Mouse (Mus musculus): ENCODE measurements around the gene Mia2. TPM values are rescaled to one million over a fixed set of nuclear protein-coding genes. Genes with fewer than 3 reads are reported as not detected.
"Not testable (repeated sequence)": the region's sequence is repeated elsewhere in the genome, so short reads cannot be mapped to it uniquely, and the experiment has no call there.

Mia2 gene
- polyA plus RNA-seq, 1 experiment from 2014 or later: 32.5 TPM

DNA sequence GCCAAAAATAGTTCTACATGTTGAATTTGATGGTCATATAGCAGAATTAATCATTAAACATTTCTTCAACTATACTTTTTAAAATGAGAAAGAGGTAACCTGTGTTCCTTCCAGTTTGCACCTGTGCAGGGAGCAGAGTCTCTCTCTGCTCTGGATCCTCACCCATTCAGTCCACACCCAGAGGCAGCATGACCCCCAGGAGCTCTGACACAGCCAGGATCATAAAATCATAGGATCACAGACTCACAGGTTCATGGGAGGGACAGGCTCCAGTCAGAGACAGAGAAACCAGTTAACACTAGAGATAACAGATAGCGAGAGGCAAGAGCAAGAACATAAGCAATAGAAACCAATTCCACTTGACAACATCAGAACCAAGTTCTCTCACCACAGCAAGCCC, 112.2 kb downstream of the Mia2 start:
- ATAC-seq (ENCODE audit: low FRiP score): no peak
- no peak overlapping the region for H3K9ac ChIP-seq (replicated peaks)
- H3K9me3 ChIP-seq (replicated peaks): no peaks in the 10 kb centered on the region
- H3K4me1 ChIP-seq: no peaks in the 10 kb centered on the region
- H3K4me3 ChIP-seq (replicated peaks): no peak overlapping the region
- peaks cover 37% of the 10 kb centered on the region for H3K36me3 ChIP-seq
- H3K4me2 ChIP-seq: no peak overlapping the region
- H3K27me3 ChIP-seq (replicated peaks): no peaks in the 10 kb centered on the region
- 95% methylated on average over 1 of the region's 1 CpGs for WGBS
- no peak overlapping the region for H3K27ac ChIP-seq (replicated peaks)

DNA sequence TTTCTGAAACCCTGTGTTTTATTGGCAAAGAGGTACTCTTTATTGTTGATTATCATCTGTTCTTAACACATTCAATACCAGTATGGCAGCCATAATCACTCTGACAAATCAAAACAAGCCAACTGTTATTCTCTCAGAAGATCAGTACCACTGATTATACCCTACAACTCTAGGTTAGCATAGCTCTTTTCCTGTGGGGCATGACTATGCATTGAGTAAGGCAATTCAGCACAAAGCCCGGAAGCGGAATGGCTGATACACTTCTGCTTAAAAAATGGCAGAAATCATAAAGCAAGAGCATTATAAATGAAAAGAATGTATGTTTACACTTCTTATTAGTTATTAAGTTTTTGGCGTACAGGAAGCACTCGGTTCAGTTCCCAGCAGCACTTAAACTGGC, 120.6 kb downstream of the Mia2 start:
- H3K9ac ChIP-seq (replicated peaks): no peak overlapping the region
- peaks cover 11% of the 10 kb centered on the region for H3K36me3 ChIP-seq
- H3K9me3 ChIP-seq (replicated peaks): no peaks in the 10 kb centered on the region
- no peak overlapping the region for H3K4me3 ChIP-seq (replicated peaks)
- H3K4me2 ChIP-seq: peak overlapping the region; percentile 66; the same call in 1 of the 2 replicates
- no peaks in the 10 kb centered on the region for H3K27me3 ChIP-seq (replicated peaks)
- no peak overlapping the region for H3K27ac ChIP-seq (replicated peaks)
- 94% methylated on average over 4 of the region's 4 CpGs for WGBS
- no peak for ATAC-seq (ENCODE audit: low FRiP score)
- H3K4me1 ChIP-seq: peaks cover 28% of the 10 kb centered on the region

DNA sequence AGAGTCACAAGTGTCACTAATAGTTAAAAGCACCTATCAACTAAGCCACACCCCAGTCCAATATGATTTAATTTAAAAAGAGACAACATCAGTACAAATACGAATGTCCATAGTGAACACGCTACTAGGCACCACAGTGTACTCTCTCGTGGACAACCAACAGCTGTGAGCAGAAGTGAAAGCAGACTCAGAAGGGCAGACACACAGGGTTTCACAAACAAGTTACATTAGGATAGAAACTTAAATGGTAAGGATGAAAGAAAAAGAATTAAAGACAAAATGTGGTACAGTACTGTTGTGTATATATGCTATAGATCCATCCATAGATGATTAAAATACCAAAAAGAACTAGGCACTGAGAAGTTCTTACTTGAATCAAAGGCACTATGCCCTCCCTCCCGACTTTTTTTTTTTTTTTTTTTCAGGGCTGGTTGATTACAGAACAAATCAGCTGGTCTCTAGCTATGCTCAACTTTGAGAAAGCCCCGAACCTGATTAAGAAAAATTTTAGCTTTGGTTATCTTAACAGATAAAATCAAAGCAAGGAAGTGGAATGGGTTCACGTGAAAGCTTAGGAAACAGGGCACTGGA, 121.2 kb downstream of the Mia2 start:
- no peak overlapping the region for H3K27ac ChIP-seq (replicated peaks)
- no peak for ATAC-seq (ENCODE audit: low FRiP score)
- H3K4me2 ChIP-seq: peak overlapping the region; percentile 66
- H3K4me3 ChIP-seq (replicated peaks): no peak overlapping the region
- peaks cover 28% of the 10 kb centered on the region for H3K4me1 ChIP-seq
- H3K9me3 ChIP-seq (replicated peaks): no peaks in the 10 kb centered on the region
- no peaks in the 10 kb centered on the region for H3K27me3 ChIP-seq (replicated peaks)
- no peak overlapping the region for H3K9ac ChIP-seq (replicated peaks)
- H3K36me3 ChIP-seq: peaks cover 5% of the 10 kb centered on the region
- WGBS: 89% methylated on average over 6 of the region's 6 CpGs

DNA sequence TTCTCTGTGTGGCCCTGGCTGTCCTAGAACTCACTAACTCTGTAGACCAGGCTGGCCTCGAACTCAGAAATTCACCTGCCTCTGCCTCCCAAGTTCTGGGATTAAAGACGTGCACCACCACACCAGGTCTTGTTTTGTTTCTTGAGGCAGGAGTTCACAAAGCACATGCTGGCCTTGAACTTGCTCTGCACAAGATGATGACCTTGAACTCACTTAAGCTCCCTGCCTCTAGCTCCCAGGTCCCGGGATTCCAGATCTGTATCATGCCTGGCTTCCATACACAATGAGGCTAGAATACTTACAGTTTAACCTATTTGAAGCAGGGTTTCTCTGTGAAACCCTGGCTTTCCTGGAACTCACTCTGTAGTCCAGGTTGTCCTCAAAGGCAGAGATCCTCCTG, 121.7 kb downstream of the Mia2 start:
- H3K9ac ChIP-seq (replicated peaks): no peak overlapping the region
- no peak overlapping the region for H3K27ac ChIP-seq (replicated peaks)

DNA sequence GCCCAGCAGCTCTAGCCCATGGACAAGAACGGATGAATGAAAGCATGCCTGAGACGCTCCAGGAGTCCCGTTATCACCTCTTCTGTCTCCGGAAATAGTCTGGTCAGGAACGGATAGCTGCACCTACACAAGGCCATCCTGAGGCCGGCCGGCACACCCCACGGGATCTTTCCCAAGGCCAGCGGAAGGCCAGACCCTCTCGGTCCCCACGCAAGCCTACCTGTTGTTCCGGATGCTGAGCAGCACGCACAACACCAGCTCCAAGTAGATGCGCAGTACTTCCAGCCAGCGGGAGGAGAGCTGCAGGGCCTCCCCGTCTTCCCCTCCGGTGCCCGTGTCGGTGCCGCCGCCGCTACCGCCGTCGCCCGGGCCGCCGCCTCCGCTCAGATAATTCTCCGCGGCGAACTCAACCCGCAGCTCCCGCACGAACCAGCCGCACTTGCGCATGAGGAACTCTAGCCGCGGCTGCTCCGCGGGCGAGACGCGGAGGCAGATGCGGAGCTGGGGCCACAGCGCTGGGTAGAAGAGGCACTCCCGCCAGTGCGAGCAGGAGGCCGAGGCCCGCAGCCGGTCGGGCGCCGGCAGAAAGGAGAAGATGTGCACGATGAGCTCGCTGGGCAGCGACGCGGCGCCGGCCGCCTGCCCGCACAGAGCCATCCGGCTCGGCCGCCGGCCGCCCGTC, 123.2 kb downstream of the Mia2 start:
- Histone ChIP-seq H3K36me3 (no peaks in the 10 kb centered on the region), H3K4me2 (peak overlapping the region; percentile 66), H3K9ac (replicated peaks) (peak overlapping the region; percentile 87), H3K4me1 (peaks cover 28% of the 10 kb centered on the region), H3K9me3 (replicated peaks) (no peaks in the 10 kb centered on the region), H3K4me3 (replicated peaks) (peak overlapping the region; percentile 56), H3K27ac (replicated peaks) (peak overlapping the region; percentile 99), H3K27me3 (replicated peaks) (no peaks in the 10 kb centered on the region)
- under 1% methylated on average over 63 of the region's 69 CpGs for WGBS
- peak; percentile 58 for ATAC-seq (ENCODE audit: low FRiP score)

More for the DNA sequence above, 121.7 kb downstream of the Mia2 start:
- peak overlapping the region; percentile 56 for H3K4me3 ChIP-seq (replicated peaks)
- ATAC-seq (ENCODE audit: low FRiP score): no peak
- no peaks in the 10 kb centered on the region; the same call in 1 of the 2 replicates for H3K36me3 ChIP-seq
- no peaks in the 10 kb centered on the region for H3K27me3 ChIP-seq (replicated peaks)
- H3K4me1 ChIP-seq: peaks cover 28% of the 10 kb centered on the region
- H3K9me3 ChIP-seq (replicated peaks): no peaks in the 10 kb centered on the region
- peak overlapping the region; percentile 66 for H3K4me2 ChIP-seq
- WGBS: 87% methylated on average over 3 of the region's 3 CpGs

DNA sequence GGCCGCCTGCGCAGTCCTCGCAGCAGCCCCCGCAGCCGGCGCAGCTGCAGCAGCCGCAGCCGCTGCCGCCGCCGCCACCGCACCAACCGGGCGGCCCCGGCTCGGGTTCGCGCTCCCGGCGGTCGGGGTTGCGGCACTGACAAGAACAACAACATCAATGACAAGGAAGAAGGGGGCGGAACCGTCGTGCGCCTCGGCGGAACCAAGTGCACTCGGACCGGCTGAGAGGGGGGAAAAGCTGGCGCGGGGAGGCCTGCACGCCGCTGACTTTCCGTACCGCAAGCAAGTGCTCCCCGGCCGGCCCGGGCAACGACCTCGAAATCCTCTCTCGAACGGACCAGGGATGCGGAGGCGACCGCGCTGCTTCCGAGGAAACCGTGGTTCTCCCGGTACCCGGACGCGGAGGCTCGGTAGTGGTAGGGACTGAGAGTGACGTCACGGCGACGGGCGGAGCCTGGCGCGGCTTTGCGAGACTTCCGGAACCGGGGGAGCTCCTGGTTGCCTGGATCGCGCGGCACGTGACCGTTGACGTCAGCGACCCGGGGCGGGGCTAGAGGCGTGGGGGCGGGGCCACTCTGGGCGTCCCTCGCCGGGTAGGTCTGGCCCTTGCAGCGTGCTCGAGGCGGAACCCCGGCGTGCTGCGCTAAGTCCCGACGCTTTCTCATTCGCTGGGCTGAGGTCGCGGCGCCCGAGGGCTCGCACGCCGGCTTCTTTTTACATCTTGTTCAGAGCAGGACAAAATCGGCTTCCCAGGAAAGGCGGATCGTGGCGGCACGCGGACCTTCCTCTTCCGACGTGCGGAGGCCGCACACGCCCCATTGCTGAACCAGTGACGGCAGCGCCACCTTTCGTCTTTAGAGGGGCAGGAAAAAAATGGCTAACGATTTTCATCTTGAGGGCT, 124.0 kb downstream of the Mia2 start, which contains the start of gene Fbxo33:
Gene Fbxo33, minus strand, starts transcription at position 401 of the 901 bp plus-strand sequence.
- no peaks in the 10 kb centered on the region for H3K27me3 ChIP-seq (replicated peaks)
- peak within 1 kb of the TSS; percentile 56 for H3K4me3 ChIP-seq (replicated peaks)
- under 1% methylated on average over 105 of the region's 109 CpGs for WGBS
- no peaks in the 10 kb centered on the region for H3K9me3 ChIP-seq (replicated peaks)
- peaks cover 28% of the 10 kb centered on the region for H3K4me1 ChIP-seq
- peak within 1 kb of the TSS; percentile 66 for H3K4me2 ChIP-seq
- H3K27ac ChIP-seq (replicated peaks): peak within 1 kb of the TSS; percentile 99
- peak; percentile 95 for ATAC-seq (ENCODE audit: low FRiP score)
- H3K9ac ChIP-seq (replicated peaks): peak within 1 kb of the TSS; percentile 87
- no peaks in the 10 kb centered on the region for H3K36me3 ChIP-seq

DNA sequence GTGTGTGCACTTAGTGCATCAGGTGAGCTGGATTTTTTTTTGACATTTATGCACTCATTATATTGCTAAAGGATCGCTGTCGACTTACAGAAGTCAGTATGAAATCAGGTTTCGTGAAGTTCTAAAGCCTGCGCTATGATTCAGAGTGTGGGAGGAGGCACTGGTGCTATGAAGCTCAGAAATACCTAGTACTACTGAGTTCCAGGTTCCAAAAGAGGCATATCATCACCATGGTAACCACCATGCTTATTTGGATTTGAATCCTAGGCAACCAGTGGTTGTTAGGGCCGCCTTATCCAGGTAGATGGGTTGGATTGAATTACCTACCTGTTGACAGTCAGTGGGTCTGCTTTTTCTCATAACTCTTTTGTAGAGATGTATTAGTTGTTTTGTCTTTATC, 132.8 kb downstream of the Mia2 start:
- Histone ChIP-seq H3K4me1 (no peaks in the 10 kb centered on the region), H3K4me3 (replicated peaks) (no peak overlapping the region), H3K9me3 (replicated peaks) (no peaks in the 10 kb centered on the region), H3K36me3 (no peaks in the 10 kb centered on the region), H3K27ac (replicated peaks) (no peak overlapping the region), H3K27me3 (replicated peaks) (no peaks in the 10 kb centered on the region), H3K4me2 (no peak overlapping the region), H3K9ac (replicated peaks) (no peak overlapping the region)
- 94% methylated on average over 5 of the region's 5 CpGs for WGBS
- no peak for ATAC-seq (ENCODE audit: low FRiP score)

DNA sequence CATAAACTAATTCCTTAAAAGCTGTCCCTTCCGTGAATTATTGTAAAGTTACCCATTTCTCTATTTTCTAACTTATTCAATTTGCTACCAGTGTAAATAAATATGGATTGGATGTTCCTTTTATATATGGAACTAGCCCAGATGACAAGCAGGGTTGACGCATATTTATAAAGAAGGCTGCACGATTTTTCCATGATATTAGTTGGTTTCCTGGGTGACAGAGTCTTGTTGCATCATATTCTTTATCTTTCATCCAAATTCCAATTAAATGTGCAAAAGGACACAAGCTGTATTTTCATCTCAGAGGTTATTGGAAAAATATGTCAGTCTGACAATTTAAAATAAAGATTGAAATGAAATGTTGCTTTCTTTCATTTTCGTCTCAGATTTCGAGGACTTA, 142.8 kb downstream of the Mia2 start:
- H3K36me3 ChIP-seq: no peaks in the 10 kb centered on the region
- no peak overlapping the region for H3K4me3 ChIP-seq (replicated peaks)
- no peak overlapping the region for H3K27ac ChIP-seq (replicated peaks)
- no peaks in the 10 kb centered on the region for H3K27me3 ChIP-seq (replicated peaks)
- H3K4me1 ChIP-seq: no peaks in the 10 kb centered on the region
- 90% methylated on average over 5 of the region's 5 CpGs for WGBS
- no peaks in the 10 kb centered on the region for H3K9me3 ChIP-seq (replicated peaks)
- ATAC-seq (ENCODE audit: low FRiP score): no peak
- H3K9ac ChIP-seq (replicated peaks): no peak overlapping the region
- H3K4me2 ChIP-seq: no peak overlapping the region

DNA sequence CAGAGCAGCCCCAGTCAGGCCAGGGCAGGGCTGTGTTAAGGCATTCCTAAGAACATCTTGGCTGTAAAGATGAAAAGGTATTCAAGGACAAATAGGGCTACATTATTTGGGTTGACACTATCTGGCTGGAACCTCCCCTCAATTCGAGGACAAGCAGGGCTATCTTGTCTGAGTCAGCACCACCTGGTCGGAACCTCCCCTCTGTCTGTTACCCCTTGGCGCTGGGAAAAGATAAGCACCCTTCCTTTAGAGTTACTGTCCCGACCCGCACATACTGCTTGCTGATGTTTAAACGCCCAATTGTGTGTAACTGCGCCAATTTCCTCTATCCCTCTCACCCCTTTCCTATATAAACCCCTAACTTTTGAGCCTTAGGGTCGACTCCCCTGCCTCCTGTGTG, 145.4 kb downstream of the Mia2 start:
- H3K27ac ChIP-seq (replicated peaks); H3K4me1 ChIP-seq; H3K27me3 ChIP-seq (replicated peaks); ATAC-seq (ENCODE audit: low FRiP score); H3K9me3 ChIP-seq (replicated peaks); H3K4me2 ChIP-seq; H3K36me3 ChIP-seq; H3K9ac ChIP-seq (replicated peaks); H3K4me3 ChIP-seq (replicated peaks): not testable (repeated sequence)
- 90% methylated on average over 8 of the region's 8 CpGs for WGBS

Data from neural tube, embryonic 15.5 days (tissue).